Mouse (Mus musculus): ENCODE measurements around the gene Pitpnc1.

The Pitpnc1 gene

GRCm38 (mm10) chr11:107282481-107282880, 188.0 kb downstream of the Pitpnc1 start:
- DNase-seq (ENCODE audit: low read depth, low spot score): no peak

DNA sequence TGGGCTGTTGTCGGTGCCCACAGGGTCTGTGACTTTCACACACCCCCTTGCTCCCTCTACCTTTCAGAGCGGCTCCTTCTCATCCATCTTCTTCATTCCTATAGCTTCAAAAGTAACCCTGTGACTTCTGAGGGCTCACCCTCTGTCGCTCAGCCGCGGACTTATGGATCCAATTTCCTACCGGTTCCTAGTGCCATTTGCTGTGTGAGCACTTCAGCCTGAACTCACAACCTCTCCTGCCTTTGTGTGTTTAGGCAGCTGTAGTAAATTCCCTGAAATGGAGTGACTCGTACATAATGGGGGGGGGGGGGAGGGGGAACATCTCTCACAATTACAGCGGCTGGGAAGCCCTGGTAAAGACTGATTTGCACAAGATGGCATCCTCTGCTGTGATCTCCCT, 191.2 kb downstream of the Pitpnc1 start:
- DNase-seq (ENCODE audit: low read depth, low spot score): no peak

- no peak for DNase-seq (ENCODE audit: low read depth, low spot score)
Observed at GRCm38 (mm10) chr11:107276898-107277297, 193.6 kb downstream of the Pitpnc1 start.

GRCm38 (mm10) chr11:107276337-107276736, 194.2 kb downstream of the Pitpnc1 start:
- no peak for DNase-seq (ENCODE audit: low read depth, low spot score)

DNA sequence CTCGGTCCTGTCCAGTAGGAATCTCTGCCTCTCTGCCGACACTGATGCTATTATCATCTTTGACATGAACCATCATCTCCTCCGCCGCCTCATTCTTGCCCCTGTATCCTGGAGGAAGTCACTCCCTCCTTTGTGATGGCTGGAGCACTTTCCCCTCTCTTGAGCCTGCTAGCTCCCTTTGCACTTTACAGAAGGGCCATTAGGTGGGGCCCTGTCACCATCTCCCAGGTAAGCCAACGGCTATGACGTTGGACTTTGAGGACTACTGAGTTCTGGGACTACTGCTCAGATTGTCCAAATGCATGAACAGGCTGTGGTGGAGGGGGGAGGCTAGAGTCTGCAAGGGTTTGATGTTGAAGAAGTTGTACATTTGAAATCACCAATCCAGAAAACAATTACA, 194.6 kb downstream of the Pitpnc1 start:
- no peak for DNase-seq (ENCODE audit: low read depth, low spot score)

DNA sequence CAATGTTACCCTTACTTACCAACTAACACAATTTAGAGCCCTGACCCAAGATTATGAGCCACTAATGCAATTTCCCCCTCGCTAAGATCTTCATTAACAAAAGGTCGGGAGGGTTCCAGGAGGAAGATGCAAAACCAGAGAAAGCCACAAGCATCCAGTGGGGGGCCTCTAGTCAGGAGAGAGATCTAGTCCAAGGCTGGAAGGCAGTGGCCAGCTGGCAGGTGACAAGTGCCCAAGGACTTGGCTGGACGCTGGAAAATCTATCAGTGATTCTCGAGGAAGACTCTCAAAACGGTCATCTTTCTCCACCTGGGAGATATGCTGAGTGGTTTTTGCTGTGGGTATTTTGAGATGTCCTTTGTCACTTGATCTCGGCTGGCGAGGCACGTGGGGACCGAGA, 196.3 kb downstream of the Pitpnc1 start:
- no peak for DNase-seq (ENCODE audit: low read depth, low spot score)

GRCm38 (mm10) chr11:107272351-107272975, 198.0 kb downstream of the Pitpnc1 start:
- DNase-seq (ENCODE audit: low read depth, low spot score): no peak

GRCm38 (mm10) chr11:107270564-107270963, 199.9 kb downstream of the Pitpnc1 start:
- no peak for DNase-seq (ENCODE audit: low read depth, low spot score)

DNA sequence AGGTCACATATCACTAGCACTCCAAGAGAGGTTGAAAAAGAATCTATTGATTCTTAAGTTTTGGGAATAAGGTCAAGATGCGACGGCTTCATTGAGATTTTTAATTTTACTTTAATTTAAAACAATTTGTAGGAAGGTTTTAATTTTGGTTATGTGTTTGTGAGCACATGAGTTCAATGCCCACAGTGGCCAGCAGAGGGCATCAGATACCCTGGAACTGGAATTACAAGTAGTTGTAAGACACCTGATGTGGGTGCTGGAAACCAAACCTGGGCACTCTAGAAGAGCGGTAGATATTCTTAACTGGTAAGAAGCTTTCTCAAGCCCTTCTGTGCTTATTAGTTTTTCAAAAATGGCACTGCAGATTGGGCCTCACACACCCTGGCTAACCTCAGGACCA, 203.0 kb downstream of the Pitpnc1 start:
- no peak for DNase-seq (ENCODE audit: low read depth, low spot score)

GRCm38 (mm10) chr11:107265861-107266260, 204.6 kb downstream of the Pitpnc1 start:
- DNase-seq (ENCODE audit: low read depth, low spot score): peak; percentile 40

DNA sequence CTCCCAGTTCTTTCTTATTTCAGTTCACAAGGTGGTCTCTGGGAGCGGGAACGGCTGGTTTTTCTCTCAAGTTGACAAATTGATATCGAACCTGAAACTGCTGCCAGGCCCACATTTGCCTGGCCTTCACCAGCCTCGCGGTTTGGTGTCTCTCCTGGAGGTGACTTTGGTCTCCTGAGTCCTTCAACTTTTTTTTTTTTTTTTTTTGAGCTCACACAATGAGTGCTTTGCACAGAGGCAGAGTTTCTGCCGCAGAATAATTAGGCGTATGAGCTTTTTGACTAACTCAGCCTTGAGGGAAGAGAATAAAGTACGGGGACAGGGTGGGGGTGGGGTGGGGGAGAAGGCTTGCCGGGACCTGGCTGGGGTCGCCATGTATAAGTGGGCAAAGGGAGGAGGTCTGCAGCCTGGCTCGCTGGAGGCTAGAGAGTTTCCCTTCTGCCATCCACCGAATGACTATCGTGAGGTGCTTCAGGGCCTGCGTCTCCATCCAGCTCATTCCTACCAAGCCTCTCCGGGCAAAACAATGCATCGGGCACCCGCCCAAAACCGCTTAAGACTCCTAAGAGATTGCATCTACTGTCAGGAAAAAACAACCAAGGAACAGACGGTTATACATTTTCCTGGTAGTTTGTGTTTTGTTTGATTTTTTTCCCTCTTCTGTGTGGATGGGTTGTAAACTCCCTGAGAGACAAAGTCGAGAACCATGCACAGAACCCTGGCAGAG, 205.4 kb downstream of the Pitpnc1 start:
- no peak for DNase-seq (ENCODE audit: low read depth, low spot score)

DNA sequence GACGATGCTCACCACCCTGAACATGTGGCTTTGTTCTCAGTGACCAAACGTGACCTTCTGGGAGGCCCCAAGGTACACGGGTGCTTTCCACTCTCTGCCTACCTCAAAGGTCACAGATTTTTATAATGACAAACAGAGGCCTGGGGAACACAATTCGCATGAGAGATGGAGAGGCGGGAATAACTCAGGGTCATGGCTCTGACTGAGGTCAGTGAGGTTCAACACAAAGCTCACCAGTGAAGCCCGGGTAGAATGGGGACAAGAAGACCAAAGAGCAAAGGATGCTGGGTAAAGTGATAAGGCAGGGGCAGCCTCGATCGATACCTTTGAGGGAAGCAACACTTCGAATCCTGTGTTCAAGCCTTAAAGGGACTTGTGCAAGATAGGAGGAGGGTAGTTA, 206.7 kb downstream of the Pitpnc1 start:
- no peak for DNase-seq (ENCODE audit: low read depth, low spot score)

- no peak for DNase-seq (ENCODE audit: low read depth, low spot score)
Observed at GRCm38 (mm10) chr11:107259428-107259827, 211.1 kb downstream of the Pitpnc1 start.

DNA sequence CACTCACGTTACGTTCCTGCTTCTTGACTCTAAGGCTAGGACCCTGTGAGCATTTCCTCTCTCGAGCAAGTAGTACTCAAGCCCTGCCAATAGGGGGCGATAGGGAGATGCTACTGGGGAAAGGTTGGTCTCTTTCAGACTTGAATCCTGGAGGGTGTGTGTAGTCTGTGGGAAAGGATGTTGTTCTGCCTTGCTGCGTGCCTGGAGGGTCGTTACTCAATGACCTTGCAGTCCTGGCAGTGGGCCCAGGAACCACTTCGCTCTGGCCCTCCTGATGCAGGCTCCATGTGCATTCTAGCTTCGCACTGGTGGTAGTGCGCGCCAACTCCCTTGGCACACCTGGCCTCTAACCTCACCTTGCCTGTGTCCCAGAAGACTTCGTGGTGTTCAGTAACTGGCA, 215.3 kb downstream of the Pitpnc1 start:
- no peak for DNase-seq (ENCODE audit: low read depth, low spot score)

- no peak for DNase-seq (ENCODE audit: low read depth, low spot score)
Observed at GRCm38 (mm10) chr11:107254181-107254580, 216.3 kb downstream of the Pitpnc1 start.

GRCm38 (mm10) chr11:107252026-107252425, 218.5 kb downstream of the Pitpnc1 start:
- no peak for DNase-seq (ENCODE audit: low read depth, low spot score)

DNA sequence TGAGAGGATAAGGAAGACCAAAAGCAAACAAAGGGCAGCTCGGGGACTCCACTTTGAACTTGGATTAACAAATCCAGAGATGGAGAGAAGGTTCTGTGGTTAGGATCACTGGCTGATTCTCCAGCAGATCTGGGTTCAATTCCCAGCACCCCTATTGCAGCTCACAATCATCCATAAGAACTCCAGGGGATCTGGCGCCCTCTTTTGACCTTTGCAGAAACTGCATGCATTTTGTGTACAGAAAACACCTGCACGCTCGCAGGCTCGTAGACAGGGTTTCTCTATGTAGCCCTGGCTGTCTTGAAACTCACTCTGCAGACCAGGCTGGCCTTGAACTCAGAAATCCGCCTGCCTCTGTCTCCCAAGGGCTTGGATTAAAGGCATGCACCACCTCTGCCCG, 219.0 kb downstream of the Pitpnc1 start:
- DNase-seq (ENCODE audit: low read depth, low spot score): peak; percentile 48

GRCm38 (mm10) chr11:107250882-107251281, 219.6 kb downstream of the Pitpnc1 start:
- no peak for DNase-seq (ENCODE audit: low read depth, low spot score)

- no peak for DNase-seq (ENCODE audit: low read depth, low spot score)
Observed at GRCm38 (mm10) chr11:107248753-107249152, 221.7 kb downstream of the Pitpnc1 start.

GRCm38 (mm10) chr11:107245657-107246056, 224.8 kb downstream of the Pitpnc1 start:
- DNase-seq (ENCODE audit: low read depth, low spot score): no peak

DNA sequence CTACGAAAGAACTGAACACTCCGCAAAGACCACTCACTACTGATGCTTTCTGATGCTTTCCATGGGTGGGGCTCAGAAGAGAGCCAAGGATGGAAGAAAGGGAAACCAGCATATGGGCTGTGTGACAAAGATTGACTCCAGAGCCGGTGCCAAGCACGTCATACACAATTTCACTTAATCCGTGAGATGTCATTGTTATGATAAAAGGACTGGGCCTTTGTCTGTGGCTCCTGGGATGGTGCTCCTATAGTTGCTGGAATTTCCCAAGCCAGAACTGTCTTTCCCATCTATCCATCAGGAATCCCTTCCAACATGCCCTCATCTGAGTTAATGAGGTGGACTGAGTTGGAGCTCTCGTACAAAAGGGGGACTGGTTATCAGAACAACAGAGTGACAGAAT, 227.4 kb downstream of the Pitpnc1 start:
- no peak for DNase-seq (ENCODE audit: low read depth, low spot score)

DNA sequence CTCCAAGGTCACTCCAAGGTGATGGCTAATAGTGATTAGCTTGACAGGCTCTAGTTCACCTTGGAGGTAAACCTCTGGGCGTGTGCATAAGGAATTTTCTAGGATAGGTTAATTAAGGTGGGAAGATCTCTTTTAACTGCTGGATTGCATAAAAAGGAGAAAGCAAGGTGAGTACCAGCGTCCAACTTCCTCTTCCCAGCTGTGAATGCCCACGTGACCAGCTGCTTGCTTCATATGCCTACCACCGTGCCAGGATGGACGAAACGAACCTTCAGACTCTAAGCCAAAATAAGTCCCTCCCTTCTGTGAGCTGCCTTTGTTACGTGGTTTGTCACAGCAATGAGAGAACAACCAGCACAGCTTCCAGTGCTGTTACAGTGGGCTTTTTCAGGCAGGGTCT, 228.8 kb downstream of the Pitpnc1 start:
- DNase-seq (ENCODE audit: low read depth, low spot score): no peak

DNA sequence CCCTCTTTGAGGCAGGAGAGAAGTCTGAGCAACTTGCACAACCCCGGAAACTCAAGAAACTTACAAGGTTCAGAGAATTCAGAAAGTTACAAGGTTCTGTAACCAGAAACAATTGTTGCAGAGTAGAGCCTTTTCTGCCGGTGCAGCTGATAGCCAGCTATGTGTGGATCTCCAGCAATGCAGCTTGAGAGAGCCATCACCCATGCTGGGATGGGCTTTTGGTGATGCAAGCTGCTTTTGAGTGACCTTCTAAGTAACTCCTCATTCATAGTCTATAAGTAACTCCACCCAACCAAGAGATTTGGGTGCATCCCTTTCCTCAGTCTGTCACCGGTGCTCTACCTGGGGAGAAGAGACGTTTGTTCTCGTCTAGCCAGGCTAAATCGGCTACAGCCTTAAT, 232.0 kb downstream of the Pitpnc1 start:
- no peak for DNase-seq (ENCODE audit: low read depth, low spot score)
